Mouse (Mus musculus): ENCODE results near the gene Atp8a2.

GRCm38 (mm10) chr14:59685343-59685742 is 511.6 kb downstream of the Atp8a2 start:
- no peak for TF ChIP-seq CEBPB (IDR thresholded peaks at IDR 0.05; ENCODE audit: insufficient read depth, poor library complexity, severe bottlenecking)
- no peak for TF ChIP-seq POLR2A (IDR thresholded peaks at IDR 0.05; ENCODE audit: insufficient read length, low read depth)

Measured in myocyte (in vitro differentiated cells).